Mouse (Mus musculus) kidney, embryonic 16.5 days (tissue): ENCODE measurements around the gene Ccl7. TPM values are rescaled to one million over a fixed set of nuclear protein-coding genes. Genes with fewer than 3 reads are reported as not detected.

ENCODE experiments used
- ATAC-seq: fragments of 200-750 bp; cut with Nextera tagmentation; 2 replicates; pipeline ENCODE4 v1.8.0; 2017; ENCODE audit warnings: moderate TSS enrichment; ENCODE audit not compliant: low FRiP score, low TSS enrichment
- H3K27ac ChIP-seq: fragments of 300-500 bp; sonication (generic); 2 replicates; pipeline ENCODE4 v1.5.1; 2014; ENCODE audit warnings: low read length
- H3K27me3 ChIP-seq: fragments of 300-500 bp; sonication (generic); 2 replicates; pipeline ENCODE4 v1.6.1; 2014; ENCODE audit warnings: low read length, control low read depth, mixed read lengths; ENCODE audit not compliant: insufficient read depth
- H3K36me3 ChIP-seq: fragments of 300-500 bp; sonication (generic); 2 replicates; pipeline ENCODE4 v1.6.1; 2014; ENCODE audit warnings: low read length, control low read depth, mixed read lengths; ENCODE audit not compliant: insufficient read depth
- H3K4me1 ChIP-seq: fragments of 300-500 bp; sonication (generic); 2 replicates; pipeline ENCODE4 v1.6.1; 2014; ENCODE audit warnings: low read length, control low read depth, mixed read lengths; ENCODE audit not compliant: insufficient read depth
- H3K4me2 ChIP-seq: fragments of 300-500 bp; sonication (generic); replicated peaks from 2 replicates; pipeline ENCODE4 v1.6.1; 2014; ENCODE audit warnings: low read depth, low read length
- H3K4me3 ChIP-seq: fragments of 300-500 bp; sonication (generic); 2 replicates; pipeline ENCODE4 v1.5.1; 2014; ENCODE audit warnings: mild to moderate bottlenecking, low read length
- H3K9ac ChIP-seq: fragments of 300-500 bp; sonication (generic); replicated peaks from 2 replicates; pipeline ENCODE4 v1.6.1; 2014; ENCODE audit warnings: low read length
- H3K9me3 ChIP-seq: fragments of 300-500 bp; sonication (generic); 2 replicates; pipeline ENCODE4 v1.6.1; 2016; ENCODE audit warnings: low read length, control low read depth
- WGBS: fragments of 180-500 bp; shearing (Covaris S2); extraction: QIAGEN DNeasy Blood & Tissue Kit; methylation state at CpG from one replicate; pipeline ENCODE4 v1.1.7; 2014; 5-methylcytosine and 5-hydroxymethylcytosine counted together
- polyA plus RNA-seq: library from polyadenylated mRNA; unstranded; fragments of >200 nt; fragmentation: Nextera tagmentation; extraction: Ambion mirVana; gene quantifications from 2 replicates; pipeline ENCODE4 v1.2.1, GENCODE M21; 2015

The Ccl7 gene
- polyA plus RNA-seq, 1 experiment from 2014 or later = 1.8 TPM

DNA sequence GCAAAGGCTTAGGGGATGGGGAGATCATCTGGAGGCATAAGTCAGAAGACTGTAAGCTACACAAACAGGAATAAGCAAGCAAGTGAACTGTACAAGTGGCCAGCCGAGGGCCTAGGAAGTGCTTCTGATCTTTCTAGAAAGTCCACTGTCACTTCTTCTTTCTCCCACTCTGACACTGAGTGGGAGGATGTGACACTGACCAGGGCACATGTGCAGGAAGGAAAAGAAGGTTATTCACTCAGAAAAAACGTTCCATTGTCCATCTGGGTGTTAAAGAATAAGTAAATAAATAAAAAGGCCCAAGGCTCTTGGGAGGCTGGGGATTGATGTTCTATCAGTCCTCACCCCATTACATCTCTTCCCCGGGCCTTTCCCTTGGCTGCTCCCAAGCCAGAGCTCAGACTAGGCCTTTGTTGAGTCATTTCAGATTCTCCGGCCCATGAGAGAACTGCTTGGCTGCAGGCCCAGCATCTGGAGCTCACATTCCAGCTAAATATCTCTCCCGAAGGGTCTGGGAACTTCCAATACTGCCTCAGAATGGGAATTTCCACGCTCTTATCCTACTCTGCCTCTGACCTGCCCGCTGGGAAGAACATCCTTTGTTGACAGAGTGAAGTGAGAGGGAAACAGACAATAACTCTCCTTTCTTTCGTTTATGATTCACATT lies 12.7 kb upstream of the Ccl7 start:
- Histone ChIP-seq H3K4me1 (peaks cover 8% of the 10 kb centered on the region), H3K27me3 (no peaks in the 10 kb centered on the region), H3K36me3 (no peaks in the 10 kb centered on the region), H3K9me3 (no peaks in the 10 kb centered on the region), H3K27ac (peak overlapping the region; percentile 75), H3K4me3 (no peak overlapping the region), H3K9ac (no peak overlapping the region), H3K4me2 (no peak overlapping the region)
- WGBS = 36% methylated on average over 8 of the region's 8 CpGs
- ATAC-seq = peak; percentile 76

GRCm38 (mm10) chr11:82034446-82034845 lies 11.1 kb upstream of the Ccl7 start:
- Histone ChIP-seq H3K4me2 (no peak overlapping the region), H3K4me1 (peaks cover 8% of the 10 kb centered on the region), H3K27me3 (no peaks in the 10 kb centered on the region), H3K27ac (no peak overlapping the region), H3K9me3 (no peaks in the 10 kb centered on the region), H3K4me3 (no peak overlapping the region), H3K36me3 (no peaks in the 10 kb centered on the region), H3K9ac (no peak overlapping the region)
- ATAC-seq = no peak
- WGBS = 85% methylated on average over 7 of the region's 7 CpGs

- WGBS = 29% methylated on average over 5 of the region's 5 CpGs
These were observed 10.2 kb upstream of the Ccl7 start, which contains the start of gene Ccl2 for GRCm38 (mm10) chr11:82035356-82035755. TSS of gene Ccl2 (plus strand) at chr11:82035571.

GRCm38 (mm10) chr11:82035857-82036256 lies 9.7 kb upstream of the Ccl7 start:
- Histone ChIP-seq H3K4me3 (no peak overlapping the region), H3K27me3 (no peaks in the 10 kb centered on the region), H3K9me3 (no peaks in the 10 kb centered on the region), H3K27ac (no peak overlapping the region), H3K36me3 (no peaks in the 10 kb centered on the region), H3K4me1 (peaks cover 8% of the 10 kb centered on the region), H3K4me2 (no peak overlapping the region), H3K9ac (no peak overlapping the region)
- ATAC-seq = no peak
- 78% methylated on average over 2 of the region's 2 CpGs for WGBS

More at GRCm38 (mm10) chr11:82035356-82035755, 10.2 kb upstream of the Ccl7 start, which contains the start of gene Ccl2:
- Histone ChIP-seq H3K4me1 (peaks cover 8% of the 10 kb centered on the region), H3K27ac (no peak within 1 kb of the TSS), H3K9me3 (no peaks in the 10 kb centered on the region), H3K4me2 (no peak within 1 kb of the TSS), H3K9ac (no peak within 1 kb of the TSS), H3K27me3 (no peaks in the 10 kb centered on the region), H3K4me3 (no peak within 1 kb of the TSS), H3K36me3 (no peaks in the 10 kb centered on the region)
- no peak for ATAC-seq

GRCm38 (mm10) chr11:82038535-82038934 lies 7.0 kb upstream of the Ccl7 start, which contains the start of gene Gm17268:
TSS of gene Gm17268 (minus strand) at chr11:82038562.
- Histone ChIP-seq H3K4me2 (no peak within 1 kb of the TSS), H3K4me1 (no peaks in the 10 kb centered on the region), H3K4me3 (no peak within 1 kb of the TSS), H3K36me3 (no peaks in the 10 kb centered on the region), H3K9me3 (no peaks in the 10 kb centered on the region), H3K9ac (no peak within 1 kb of the TSS), H3K27ac (no peak within 1 kb of the TSS), H3K27me3 (no peaks in the 10 kb centered on the region)
- WGBS = 15% methylated on average over 2 of the region's 2 CpGs
- no peak for ATAC-seq

DNA sequence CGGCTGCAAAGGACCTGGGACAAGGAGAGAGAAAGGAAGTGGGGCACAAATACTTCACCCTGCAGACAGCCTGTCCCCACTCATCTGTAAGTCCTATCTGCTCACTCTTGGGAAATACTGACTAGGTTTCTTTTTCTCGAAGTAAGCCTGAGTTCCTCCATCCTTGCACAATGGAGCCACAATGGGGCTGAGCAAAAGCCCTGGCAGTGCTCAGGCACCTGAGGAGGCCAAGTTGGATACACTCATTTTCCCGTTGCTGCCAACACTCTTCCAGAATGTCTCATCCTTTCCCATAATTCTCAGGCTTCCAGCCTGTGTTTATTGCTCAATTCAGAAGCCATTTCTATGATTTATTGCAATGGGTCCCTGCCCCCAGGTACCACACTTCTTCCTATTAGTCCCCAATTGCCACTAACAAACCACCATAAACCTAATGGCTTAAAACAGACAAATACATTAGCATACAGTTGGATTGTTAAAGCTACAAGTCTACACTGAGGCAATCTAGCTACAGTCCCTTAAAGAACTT lies 6.3 kb upstream of the Ccl7 start:
- H3K9ac ChIP-seq = no peak overlapping the region
- H3K4me1 ChIP-seq = no peaks in the 10 kb centered on the region
- ATAC-seq = no peak
- no peaks in the 10 kb centered on the region for H3K9me3 ChIP-seq
- H3K27ac ChIP-seq = no peak overlapping the region
- no peak overlapping the region for H3K4me3 ChIP-seq
- H3K4me2 ChIP-seq = no peak overlapping the region
- WGBS = 39% methylated on average over 3 of the region's 3 CpGs
- H3K27me3 ChIP-seq = no peaks in the 10 kb centered on the region
- no peaks in the 10 kb centered on the region for H3K36me3 ChIP-seq

- H3K4me1 ChIP-seq = no peaks in the 10 kb centered on the region
- H3K4me2 ChIP-seq = no peak overlapping the region
- no peaks in the 10 kb centered on the region for H3K9me3 ChIP-seq
- H3K9ac ChIP-seq = no peak overlapping the region
- 85% methylated on average over 4 of the region's 4 CpGs for WGBS
- no peak for ATAC-seq
- H3K4me3 ChIP-seq = no peak overlapping the region
- no peak overlapping the region for H3K27ac ChIP-seq
- H3K36me3 ChIP-seq = no peaks in the 10 kb centered on the region
- no peaks in the 10 kb centered on the region for H3K27me3 ChIP-seq
These were observed 3.8 kb upstream of the Ccl7 start for GRCm38 (mm10) chr11:82041671-82042080.

DNA sequence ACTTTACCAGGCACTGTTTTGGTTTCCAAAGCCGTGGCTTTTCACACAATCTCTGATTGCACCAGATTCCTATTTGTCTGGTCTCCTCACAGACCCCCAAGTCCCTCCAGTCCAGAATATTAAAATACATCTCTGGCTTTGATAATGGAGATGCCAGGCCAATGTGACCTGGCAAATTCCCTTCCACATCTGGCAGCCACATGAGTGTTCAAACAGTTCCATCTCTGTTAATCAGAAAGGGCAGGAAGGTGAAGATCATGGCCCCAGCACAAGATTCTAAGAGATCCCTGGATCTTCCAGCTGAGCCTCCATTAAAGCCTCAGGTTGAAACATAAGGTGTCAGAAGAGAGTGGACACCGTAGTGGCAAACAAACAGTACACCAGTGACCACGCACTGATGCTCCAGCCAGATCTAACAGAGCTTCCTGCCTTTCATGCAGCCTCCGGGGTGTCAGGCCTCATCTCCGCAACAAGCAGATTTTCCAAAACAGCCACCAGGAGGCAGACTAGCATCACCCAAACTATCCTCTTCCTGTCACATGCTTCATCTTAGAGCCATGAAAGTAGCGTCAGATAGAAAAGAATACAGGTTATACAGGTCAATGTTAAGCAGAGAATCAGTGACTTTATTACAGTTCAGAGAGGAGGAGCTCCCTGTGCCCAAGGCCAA lies 2.4 kb downstream of the Ccl7 start:
- WGBS = 36% methylated on average over 6 of the region's 6 CpGs
- no peak overlapping the region for H3K4me2 ChIP-seq
- H3K36me3 ChIP-seq = no peaks in the 10 kb centered on the region
- no peak overlapping the region for H3K4me3 ChIP-seq
- no peak for ATAC-seq
- no peaks in the 10 kb centered on the region for H3K9me3 ChIP-seq
- H3K27me3 ChIP-seq = no peaks in the 10 kb centered on the region
- H3K27ac ChIP-seq = no peak overlapping the region
- H3K4me1 ChIP-seq = no peaks in the 10 kb centered on the region
- H3K9ac ChIP-seq = no peak overlapping the region

GRCm38 (mm10) chr11:82053849-82054248 lies 8.3 kb downstream of the Ccl7 start:
- Histone ChIP-seq H3K4me3 (no peak overlapping the region), H3K36me3 (no peaks in the 10 kb centered on the region), H3K27me3 (no peaks in the 10 kb centered on the region), H3K9me3 (no peaks in the 10 kb centered on the region), H3K27ac (no peak overlapping the region), H3K4me2 (no peak overlapping the region), H3K4me1 (no peaks in the 10 kb centered on the region), H3K9ac (no peak overlapping the region)
- WGBS = 78% methylated on average over 7 of the region's 7 CpGs
- no peak for ATAC-seq

DNA sequence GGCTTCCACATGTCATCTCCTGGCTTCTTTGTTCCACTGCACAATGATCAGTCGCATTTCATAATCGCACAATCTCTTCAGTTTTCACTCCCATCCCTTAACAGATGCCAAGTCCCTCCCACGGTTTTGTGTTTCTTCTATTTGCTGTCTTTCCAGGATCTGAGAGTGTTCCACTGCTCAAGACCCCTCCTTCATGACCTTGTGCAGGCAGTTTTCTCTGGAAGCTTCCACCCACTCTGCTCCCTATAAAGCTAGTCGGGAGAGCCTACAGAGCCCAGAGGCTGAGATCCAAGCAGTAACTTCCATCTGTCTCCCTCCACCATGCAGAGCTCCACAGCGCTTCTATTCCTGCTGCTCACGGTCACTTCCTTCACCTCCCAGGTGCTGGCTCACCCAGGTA lies 12.1 kb downstream of the Ccl7 start, which contains the start of gene Ccl11:
Ccl11 (plus strand) TSS at position 178 of the 400 bp plus-strand sequence.
- no peak within 1 kb of the TSS for H3K27ac ChIP-seq
- H3K9me3 ChIP-seq = no peaks in the 10 kb centered on the region
- no peak within 1 kb of the TSS for H3K9ac ChIP-seq
- ATAC-seq = no peak
- H3K36me3 ChIP-seq = no peaks in the 10 kb centered on the region
- no peaks in the 10 kb centered on the region for H3K27me3 ChIP-seq
- 62% methylated on average over 6 of the region's 6 CpGs for WGBS
- no peak within 1 kb of the TSS; the same call in 1 of the 2 replicates for H3K4me2 ChIP-seq
- H3K4me1 ChIP-seq = no peaks in the 10 kb centered on the region
- H3K4me3 ChIP-seq = no peak within 1 kb of the TSS
